Comparison of ENCODE assay signal across 14 mouse cellular contexts in the genomic region with DNA sequence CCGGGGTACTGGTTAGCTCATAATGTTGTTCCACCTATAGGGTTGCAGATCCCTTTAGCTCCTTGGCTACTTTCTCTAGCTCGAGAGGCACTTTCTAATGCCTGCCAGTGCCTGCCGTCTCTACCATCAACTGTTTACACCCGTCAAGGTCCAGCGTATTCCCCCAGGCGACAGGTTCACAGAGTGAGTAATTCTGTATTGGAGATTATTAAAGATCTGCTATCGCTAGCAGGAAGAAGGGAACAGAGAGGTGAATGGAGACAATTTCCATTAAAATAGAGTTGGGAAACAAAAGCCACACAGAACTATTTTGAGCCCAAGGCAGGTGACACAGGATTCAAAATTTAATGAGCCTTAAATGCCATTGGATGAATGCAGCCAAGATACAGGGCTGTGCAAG.
"Had no signal": no experiment of that assay in that cellular context is flagged by ENCODE, and none has a peak within 500 bp of the region (broad histone marks: within the 10 kb centered on the region; RNA-seq: fewer than 3 reads in every experiment).

No protein-coding gene starts in this region.

- DNase-seq: kidney, adult 8-10 months; lung, postnatal 10 days; lung, postnatal 4 days; right cerebral cortex, postnatal 14 days; thymus, postnatal 4 days had no signal

- H3K27me3 ChIP-seq: liver, embryonic 12.5 days; neural tube, embryonic 13.5 days; stomach, embryonic 15.5 days had no signal

- H3K4me1 ChIP-seq: liver, embryonic 12.5 days; stomach, embryonic 15.5 days had no signal

- H3K36me3 ChIP-seq: limb, embryonic 10.5 days; liver, embryonic 12.5 days; midbrain, embryonic 10.5 days; neural tube, embryonic 13.5 days; stomach, embryonic 15.5 days had no signal

- H3K4me2 ChIP-seq: liver, embryonic 12.5 days; lung, embryonic 14.5 days; neural tube, embryonic 13.5 days; stomach, embryonic 15.5 days had no signal

- H3K9ac ChIP-seq: liver, embryonic 12.5 days; lung, embryonic 14.5 days; neural tube, embryonic 13.5 days; stomach, embryonic 15.5 days had no signal

- H3K4me3 ChIP-seq: left cerebral cortex, adult 2 months; limb, embryonic 10.5 days; liver, embryonic 12.5 days; midbrain, embryonic 10.5 days; neural tube, embryonic 13.5 days; stomach, embryonic 15.5 days had no signal

- ATAC-seq: liver, embryonic 12.5 days; midbrain, embryonic 16.5 days had no signal

- H3K27ac ChIP-seq: kidney, postnatal 0 days; left cerebral cortex, adult 2 months; limb, embryonic 10.5 days; liver, embryonic 12.5 days; midbrain, embryonic 10.5 days; stomach, embryonic 15.5 days had no signal

- H3K9me3 ChIP-seq: limb, embryonic 10.5 days; liver, embryonic 12.5 days; midbrain, embryonic 10.5 days; neural tube, embryonic 13.5 days; stomach, embryonic 15.5 days had no signal
